Mouse (Mus musculus) liver, postnatal 0 days (tissue): ENCODE results near the gene Mrpl9. TPM values are rescaled to one million over a fixed set of nuclear protein-coding genes. Genes with fewer than 3 reads are reported as not detected.

Experiments
- ATAC-seq: fragments of 200-750 bp; cut with Nextera tagmentation; 2 replicates; pipeline ENCODE4 v1.8.0; 2017; ENCODE audit warnings: mild to moderate bottlenecking, moderate library complexity
- DNase-seq: peaks from one replicate; pipeline ENCODE4 v3.0.0-alpha.2; 2016
- H3K27ac ChIP-seq: fragments of 300-500 bp; sonication (generic); 2 replicates; pipeline ENCODE4 v1.5.1; 2014; ENCODE audit warnings: antibody characterized with exemption, moderate library complexity, mild to moderate bottlenecking, low read depth
- H3K27me3 ChIP-seq: fragments of 300-500 bp; sonication (generic); 2 replicates; pipeline ENCODE4 v1.6.1; 2014; ENCODE audit warnings: low read length, control low read depth, mixed read lengths; ENCODE audit not compliant: insufficient read depth
- H3K36me3 ChIP-seq: fragments of 300-500 bp; sonication (generic); replicated peaks from 2 replicates; pipeline ENCODE4 v1.6.1; 2014; ENCODE audit warnings: mild to moderate bottlenecking, control low read depth, low read length, moderate library complexity, mixed read lengths; ENCODE audit not compliant: insufficient read depth
- H3K4me1 ChIP-seq: fragments of 300-500 bp; sonication (generic); 2 replicates; pipeline ENCODE4 v1.6.1; 2014; ENCODE audit warnings: antibody characterized with exemption, mild to moderate bottlenecking, control low read depth; ENCODE audit not compliant: insufficient read depth
- H3K4me2 ChIP-seq: fragments of 300-500 bp; sonication (generic); 2 replicates; pipeline ENCODE4 v1.6.1; 2014; ENCODE audit warnings: low read depth, mild to moderate bottlenecking, low read length, moderate library complexity, mixed read lengths
- H3K4me3 ChIP-seq: fragments of 300-500 bp; sonication (generic); 2 replicates; pipeline ENCODE4 v1.5.1; 2014; ENCODE audit warnings: low read depth, low read length
- H3K9ac ChIP-seq: fragments of 300-500 bp; sonication (generic); replicated peaks from 2 replicates; pipeline ENCODE4 v1.6.1; 2014; ENCODE audit warnings: mild to moderate bottlenecking, moderate library complexity
- H3K9me3 ChIP-seq: fragments of 300-500 bp; sonication (generic); 2 replicates; pipeline ENCODE4 v1.6.1; 2016; ENCODE audit warnings: mild to moderate bottlenecking, control low read depth, low read length, mixed read lengths
- CTCF ChIP-seq: sonication (generic); IDR thresholded peaks from 2 replicates; pipeline ENCODE4 v1.5.1; 2016; ENCODE audit warnings: antibody characterized with exemption, low read depth
- EP300 ChIP-seq: IDR thresholded peaks from 2 replicates; pipeline ENCODE4 v1.6.1; 2016; ENCODE audit warnings: antibody characterized with exemption, low read depth, mild to moderate bottlenecking
- WGBS: fragments of 180-500 bp; shearing (Covaris S2); extraction: QIAGEN DNeasy Blood & Tissue Kit; methylation state at CpG from one replicate; pipeline ENCODE4 v1.1.7; 2014; ENCODE audit not compliant: insufficient replicate concordance; 5-methylcytosine and 5-hydroxymethylcytosine counted together
- polyA plus RNA-seq: library from polyadenylated mRNA; unstranded; fragments of >200 nt; fragmentation: Nextera tagmentation; extraction: Ambion mirVana; gene quantifications from 2 replicates; pipeline ENCODE4 v1.2.1, GENCODE M21; 2015

Gene Mrpl9
- polyA plus RNA-seq, 1 experiment from 2014 or later, result 28.7 TPM

GRCm38 (mm10) chr3:94473115-94473505 lies 30.0 kb downstream of the Mrpl9 start:
- TF ChIP-seq CTCF, result no peak
- TF ChIP-seq EP300, result no peak
- H3K36me3 ChIP-seq, result no peaks in the 10 kb centered on the region
- no peak overlapping the region for H3K27ac ChIP-seq
- H3K27me3 ChIP-seq, result no peaks in the 10 kb centered on the region
- 63% methylated on average over 10 of the region's 10 CpGs for WGBS
- no peaks in the 10 kb centered on the region for H3K9me3 ChIP-seq
- H3K4me3 ChIP-seq, result no peak overlapping the region
- H3K9ac ChIP-seq, result no peak overlapping the region
- DNase-seq (no peak), ATAC-seq (no peak)
- H3K4me2 ChIP-seq, result no peak overlapping the region
- no peaks in the 10 kb centered on the region for H3K4me1 ChIP-seq

GRCm38 (mm10) chr3:94473567-94474232 lies 30.6 kb downstream of the Mrpl9 start:
- Histone ChIP-seq H3K4me1 (no peaks in the 10 kb centered on the region), H3K4me2 (no peak overlapping the region), H3K4me3 (no peak overlapping the region), H3K36me3 (no peaks in the 10 kb centered on the region), H3K27me3 (peaks cover 3% of the 10 kb centered on the region; the same call in 1 of the 2 replicates), H3K9ac (no peak overlapping the region), H3K27ac (no peak overlapping the region), H3K9me3 (no peaks in the 10 kb centered on the region)
- WGBS, result 47% methylated on average over 5 of the region's 5 CpGs
- DNase-seq (no peak), ATAC-seq (no peak)
- TF ChIP-seq EP300, result no peak
- no peak for TF ChIP-seq CTCF

- no peak for DNase-seq
- WGBS, result 49% methylated on average over 8 of the region's 8 CpGs
- Histone ChIP-seq H3K27ac (no peak overlapping the region), H3K4me2 (no peak overlapping the region), H3K36me3 (no peaks in the 10 kb centered on the region), H3K4me3 (no peak overlapping the region), H3K9ac (no peak overlapping the region), H3K9me3 (no peaks in the 10 kb centered on the region), H3K4me1 (no peaks in the 10 kb centered on the region), H3K27me3 (peaks cover 24% of the 10 kb centered on the region)
- no peak for TF ChIP-seq EP300
- TF ChIP-seq CTCF, result no peak
- ATAC-seq, result no peak
Measured at GRCm38 (mm10) chr3:94476301-94477035, 33.4 kb downstream of the Mrpl9 start.

- H3K9ac ChIP-seq, result no peak overlapping the region
- H3K9me3 ChIP-seq, result no peaks in the 10 kb centered on the region
- H3K4me1 ChIP-seq, result no peaks in the 10 kb centered on the region
- DNase-seq (no peak), ATAC-seq (no peak)
- TF ChIP-seq EP300, result no peak
- no peak for TF ChIP-seq CTCF
- H3K4me2 ChIP-seq, result no peak overlapping the region
- H3K27me3 ChIP-seq, result peaks cover 24% of the 10 kb centered on the region
- H3K36me3 ChIP-seq, result no peaks in the 10 kb centered on the region
- WGBS, result 65% methylated on average over 4 of the region's 4 CpGs
- no peak overlapping the region for H3K27ac ChIP-seq
- no peak overlapping the region for H3K4me3 ChIP-seq
Measured at GRCm38 (mm10) chr3:94477444-94477843, 34.3 kb downstream of the Mrpl9 start.

DNA sequence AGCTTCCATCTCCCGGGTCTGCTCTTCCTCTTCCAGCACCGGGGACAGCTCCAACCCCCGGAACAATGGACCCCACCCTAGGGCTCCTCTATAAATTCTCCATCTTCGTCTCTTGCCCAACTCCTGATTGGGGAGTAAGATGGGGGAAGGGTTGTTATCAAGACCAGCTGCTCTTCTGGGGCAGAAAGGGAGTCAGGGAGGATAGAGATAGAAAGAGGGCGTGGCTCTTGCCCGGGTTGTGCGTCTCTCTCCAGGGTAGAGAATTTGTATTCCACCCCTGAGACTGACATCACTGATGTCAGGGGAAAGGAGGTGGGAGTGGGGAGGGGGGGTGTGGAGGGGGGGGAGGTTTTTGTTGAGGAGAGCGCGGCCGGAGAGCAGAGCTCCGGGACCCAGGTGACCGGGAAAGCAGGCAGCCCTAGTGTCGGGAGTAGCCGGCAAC lies 34.9 kb downstream of the Mrpl9 start, which contains the start of gene Celf3:
TSS of gene Celf3 (plus strand) at position 315 of the 442 bp plus-strand sequence.
- DNase-seq (no peak), ATAC-seq (peak; percentile 67)
- Histone ChIP-seq H3K4me1 (no peaks in the 10 kb centered on the region), H3K9me3 (no peaks in the 10 kb centered on the region), H3K4me2 (no peak within 1 kb of the TSS), H3K36me3 (no peaks in the 10 kb centered on the region), H3K27ac (no peak within 1 kb of the TSS), H3K9ac (no peak within 1 kb of the TSS), H3K27me3 (peaks cover 24% of the 10 kb centered on the region), H3K4me3 (no peak within 1 kb of the TSS)
- TF ChIP-seq CTCF (no peak), EP300 (no peak)
- WGBS, result 3% methylated on average over 13 of the region's 14 CpGs

DNA sequence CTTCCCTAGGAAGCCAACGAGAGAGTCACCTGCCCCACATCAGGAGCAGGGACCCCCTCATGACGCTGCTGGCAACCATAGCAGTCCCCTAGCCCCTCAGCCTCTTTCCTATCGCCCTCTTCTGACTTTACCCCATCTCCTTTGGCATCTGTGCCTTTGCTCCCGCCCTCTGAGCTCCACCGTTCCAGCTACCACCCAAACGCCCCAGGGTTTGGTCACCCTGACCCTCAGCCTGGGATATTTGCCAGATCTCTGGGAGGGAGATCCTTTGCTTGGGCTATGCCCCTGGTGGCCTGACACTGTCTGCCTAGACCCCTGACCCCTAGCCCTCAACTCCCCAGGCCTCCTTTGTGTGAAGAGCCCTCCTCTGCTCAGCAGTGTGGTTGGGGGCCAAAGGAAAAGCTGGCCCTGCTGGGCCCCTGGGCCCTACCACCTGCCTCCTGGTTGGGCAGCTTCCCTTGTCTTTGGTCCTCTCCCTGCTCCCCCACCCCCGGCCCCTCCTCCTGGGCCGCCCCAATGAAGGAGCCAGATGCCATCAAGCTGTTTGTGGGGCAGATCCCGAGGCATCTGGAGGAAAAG lies 35.6 kb downstream of the Mrpl9 start:
- DNase-seq (no peak), ATAC-seq (no peak)
- Histone ChIP-seq H3K27me3 (peaks cover 24% of the 10 kb centered on the region), H3K9me3 (no peaks in the 10 kb centered on the region), H3K4me3 (no peak overlapping the region), H3K9ac (no peak overlapping the region), H3K4me1 (no peaks in the 10 kb centered on the region), H3K4me2 (no peak overlapping the region), H3K36me3 (no peaks in the 10 kb centered on the region), H3K27ac (no peak overlapping the region)
- 10% methylated on average over 9 of the region's 9 CpGs for WGBS
- no peak for TF ChIP-seq EP300
- TF ChIP-seq CTCF, result no peak
